Mouse (Mus musculus): ENCODE data around the gene Olfr110. TPM values are rescaled to one million over a fixed set of nuclear protein-coding genes. Genes with fewer than 3 reads are reported as not detected.

Olfr110 gene
- polyA plus RNA-seq, 1 experiment from 2014 or later = not detected

- no peak overlapping the region for H3K27ac ChIP-seq (ENCODE audit: low read depth, low read length)
- ATAC-seq = no peak
- WGBS = 75% methylated on average over 4 of the region's 4 CpGs
Observed at GRCm38 (mm10) chr17:37541454-37542119, 49.3 kb downstream of the Olfr110 start.

GRCm38 (mm10) chr17:37543800-37544435, 51.6 kb downstream of the Olfr110 start:
- no peak overlapping the region for H3K27ac ChIP-seq (ENCODE audit: low read depth, low read length)
- H3K36me3 ChIP-seq (ENCODE audit: control insufficient read depth, insufficient read depth, low read length) = no peaks in the 10 kb centered on the region
- WGBS = 60% methylated on average over 3 of the region's 3 CpGs
- no peak overlapping the region for H3K9ac ChIP-seq (ENCODE audit: low read depth, low read length)
- no peak overlapping the region for H3K4me2 ChIP-seq (ENCODE audit: low read length)
- no peak overlapping the region for H3K4me3 ChIP-seq (ENCODE audit: low read length)
- no peaks in the 10 kb centered on the region for H3K27me3 ChIP-seq (replicated peaks; ENCODE audit: control insufficient read depth, insufficient read depth, low read length)
- ATAC-seq = peak; percentile 76
- H3K9me3 ChIP-seq (ENCODE audit: control insufficient read depth, low read length) = no peaks in the 10 kb centered on the region
- H3K4me1 ChIP-seq (ENCODE audit: control insufficient read depth, insufficient read depth, low read depth, low read length) = no peaks in the 10 kb centered on the region

More at GRCm38 (mm10) chr17:37541454-37542119, 49.3 kb downstream of the Olfr110 start:
- Histone ChIP-seq H3K36me3 (ENCODE audit: control insufficient read depth, insufficient read depth, low read length) (no peaks in the 10 kb centered on the region), H3K4me2 (ENCODE audit: low read length) (no peak overlapping the region), H3K9me3 (ENCODE audit: control insufficient read depth, low read length) (no peaks in the 10 kb centered on the region), H3K9ac (ENCODE audit: low read depth, low read length) (no peak overlapping the region), H3K4me1 (ENCODE audit: control insufficient read depth, insufficient read depth, low read depth, low read length) (no peaks in the 10 kb centered on the region), H3K27me3 (replicated peaks; ENCODE audit: control insufficient read depth, insufficient read depth, low read length) (no peaks in the 10 kb centered on the region), H3K4me3 (ENCODE audit: low read length) (no peak overlapping the region)

Other genes with a start within 250 kb of the Olfr110 start
- not detected in 2 replicates for gene Olfr98, start 228.7 kb upstream of the Olfr110 start, polyA plus RNA-seq (2015; fragmentation: Nextera tagmentation; extraction: Ambion mirVana)
- gene H2-M3, start 222.2 kb upstream of the Olfr110 start, polyA plus RNA-seq (2015; fragmentation: Nextera tagmentation; extraction: Ambion mirVana) = 1.5 and 1.6 TPM in 2 replicates
- gene Olfr99, start 209.0 kb upstream of the Olfr110 start, polyA plus RNA-seq (2015; fragmentation: Nextera tagmentation; extraction: Ambion mirVana) = not detected in 2 replicates
- gene Olfr101, start 188.2 kb upstream of the Olfr110 start, polyA plus RNA-seq (2015; fragmentation: Nextera tagmentation; extraction: Ambion mirVana) = not detected in 2 replicates
- gene Olfr102, start 175.4 kb upstream of the Olfr110 start, polyA plus RNA-seq (2015; fragmentation: Nextera tagmentation; extraction: Ambion mirVana) = not detected in 2 replicates
- not detected in 2 replicates for gene Olfr103, start 152.8 kb upstream of the Olfr110 start, polyA plus RNA-seq (2015; fragmentation: Nextera tagmentation; extraction: Ambion mirVana)
- not detected in 2 replicates for gene Olfr104-ps, start 132.9 kb upstream of the Olfr110 start, polyA plus RNA-seq (2015; fragmentation: Nextera tagmentation; extraction: Ambion mirVana)
- gene Olfr105-ps, start 113.4 kb upstream of the Olfr110 start, polyA plus RNA-seq (2015; fragmentation: Nextera tagmentation; extraction: Ambion mirVana) = not detected in 2 replicates
- not detected in 2 replicates for gene Olfr106-ps, start 102.1 kb upstream of the Olfr110 start, polyA plus RNA-seq (2015; fragmentation: Nextera tagmentation; extraction: Ambion mirVana)
- gene Olfr107, start 93.2 kb upstream of the Olfr110 start, polyA plus RNA-seq (2015; fragmentation: Nextera tagmentation; extraction: Ambion mirVana) = not detected in 2 replicates
- gene Olfr108, start 47.0 kb upstream of the Olfr110 start, polyA plus RNA-seq (2015; fragmentation: Nextera tagmentation; extraction: Ambion mirVana) = not detected in 2 replicates
- gene Olfr109, start 33.6 kb upstream of the Olfr110 start, polyA plus RNA-seq (2015; fragmentation: Nextera tagmentation; extraction: Ambion mirVana) = not detected in 2 replicates
- gene H2-M2, start 8.9 kb upstream of the Olfr110 start, polyA plus RNA-seq (2015; fragmentation: Nextera tagmentation; extraction: Ambion mirVana) = not detected in 2 replicates
- gene Olfr111, start 15.6 kb downstream of the Olfr110 start, polyA plus RNA-seq (2015; fragmentation: Nextera tagmentation; extraction: Ambion mirVana) = not detected in 2 replicates
- not detected in 2 replicates for gene Olfr112, start 77.0 kb downstream of the Olfr110 start, polyA plus RNA-seq (2015; fragmentation: Nextera tagmentation; extraction: Ambion mirVana)
- not detected in 2 replicates for gene Olfr113, start 85.2 kb downstream of the Olfr110 start, polyA plus RNA-seq (2015; fragmentation: Nextera tagmentation; extraction: Ambion mirVana)
- gene Olfr114, start 100.3 kb downstream of the Olfr110 start, polyA plus RNA-seq (2015; fragmentation: Nextera tagmentation; extraction: Ambion mirVana) = not detected in 2 replicates
- not detected in 2 replicates for gene Olfr115, start 134.6 kb downstream of the Olfr110 start, polyA plus RNA-seq (2015; fragmentation: Nextera tagmentation; extraction: Ambion mirVana)
- not detected in 2 replicates for gene Olfr116, start 134.7 kb downstream of the Olfr110 start, polyA plus RNA-seq (2015; fragmentation: Nextera tagmentation; extraction: Ambion mirVana)
- gene Olfr117, start 171.3 kb downstream of the Olfr110 start, polyA plus RNA-seq (2015; fragmentation: Nextera tagmentation; extraction: Ambion mirVana) = not detected in 2 replicates
- gene Olfr118, start 174.5 kb downstream of the Olfr110 start, polyA plus RNA-seq (2015; fragmentation: Nextera tagmentation; extraction: Ambion mirVana) = not detected in 2 replicates
- not detected in 2 replicates for gene Olfr119, start 204.1 kb downstream of the Olfr110 start, polyA plus RNA-seq (2015; fragmentation: Nextera tagmentation; extraction: Ambion mirVana)
- gene Olfr120, start 229.3 kb downstream of the Olfr110 start, polyA plus RNA-seq (2015; fragmentation: Nextera tagmentation; extraction: Ambion mirVana) = not detected in 2 replicates

All from hindbrain, embryonic 16.5 days (tissue).